Mouse (Mus musculus) embryonic facial prominence, embryonic 12.5 days (tissue): ENCODE data around the gene Kif23. TPM values are rescaled to one million over a fixed set of nuclear protein-coding genes. Genes with fewer than 3 reads are reported as not detected.

Source experiments
- ATAC-seq: fragments of 200-750 bp; cut with Nextera tagmentation; 2 replicates; pipeline ENCODE4 v1.8.0; 2017; ENCODE audit not compliant: insufficient number of reproducible peaks, insufficient read depth, low FRiP score, low TSS enrichment
- H3K27ac ChIP-seq: fragments of 300-500 bp; sonication (generic); 2 replicates; pipeline ENCODE4 v1.5.1; 2016; ENCODE audit warnings: mild to moderate bottlenecking
- H3K27me3 ChIP-seq: fragments of 300-500 bp; sonication (generic); 2 replicates; pipeline ENCODE4 v1.6.1; 2016; ENCODE audit warnings: mild to moderate bottlenecking, moderate library complexity
- H3K36me3 ChIP-seq: fragments of 300-500 bp; sonication (generic); 2 replicates; pipeline ENCODE4 v1.6.1; 2016; ENCODE audit warnings: mild to moderate bottlenecking
- H3K4me1 ChIP-seq: fragments of 300-500 bp; sonication (generic); 2 replicates; pipeline ENCODE4 v1.6.1; 2016
- H3K4me2 ChIP-seq: fragments of 300-500 bp; sonication (generic); replicated peaks from 2 replicates; pipeline ENCODE4 v1.6.1; 2016; ENCODE audit warnings: mild to moderate bottlenecking, moderate library complexity
- H3K4me3 ChIP-seq: fragments of 300-500 bp; sonication (generic); 2 replicates; pipeline ENCODE4 v1.5.1; 2016; ENCODE audit warnings: mild to moderate bottlenecking
- H3K9ac ChIP-seq: fragments of 300-500 bp; sonication (generic); 2 replicates; pipeline ENCODE4 v1.6.1; 2016; ENCODE audit warnings: mild to moderate bottlenecking, moderate library complexity
- H3K9me3 ChIP-seq: fragments of 300-500 bp; sonication (generic); 2 replicates; pipeline ENCODE4 v1.6.1; 2016; ENCODE audit warnings: mild to moderate bottlenecking, moderate library complexity
- WGBS: fragments of 180-500 bp; shearing (Covaris S2); methylation state at CpG from one replicate; pipeline ENCODE4 v1.1.7; 2016; 5-methylcytosine and 5-hydroxymethylcytosine counted together
- polyA plus RNA-seq: library from polyadenylated mRNA; unstranded; fragments of >200 nt; fragmentation: Nextera tagmentation; extraction: Ambion mirVana; gene quantifications from 2 replicates; pipeline ENCODE4 v1.2.1, GENCODE M21; 2016

Gene Kif23
- polyA plus RNA-seq: 110 and 112 TPM in 2 replicates

- peak within 1 kb of the TSS; percentile 84 for H3K27ac ChIP-seq
- 1% methylated on average over 37 of the region's 44 CpGs for WGBS
- peak within 1 kb of the TSS; percentile 72 for H3K9ac ChIP-seq
- peaks cover 6% of the 10 kb centered on the region; the same call in 1 of the 2 replicates for H3K36me3 ChIP-seq
- peak; percentile 86 for ATAC-seq
- H3K4me2 ChIP-seq: peak within 1 kb of the TSS; percentile 91
- peaks cover 15% of the 10 kb centered on the region; the same call in 1 of the 2 replicates for H3K4me1 ChIP-seq
- H3K4me3 ChIP-seq: peak within 1 kb of the TSS; percentile 81
- H3K27me3 ChIP-seq: no peaks in the 10 kb centered on the region
- H3K9me3 ChIP-seq: no peaks in the 10 kb centered on the region
These were observed at the start of gene Kif23 for GRCm38 (mm10) chr9:61946623-61947401. Gene Kif23 (minus strand): TSS chr9:61946774.

- Histone ChIP-seq H3K27me3 (no peaks in the 10 kb centered on the region), H3K36me3 (no peaks in the 10 kb centered on the region), H3K4me3 (no peak overlapping the region), H3K9ac (no peak overlapping the region), H3K9me3 (no peaks in the 10 kb centered on the region), H3K27ac (no peak overlapping the region), H3K4me2 (no peak overlapping the region), H3K4me1 (no peaks in the 10 kb centered on the region)
- no peak for ATAC-seq
- WGBS: 73% methylated on average over 4 of the region's 4 CpGs
These were observed 44.6 kb upstream of the Kif23 start for GRCm38 (mm10) chr9:61991158-61991557.

- no peak for ATAC-seq
- H3K9me3 ChIP-seq: no peaks in the 10 kb centered on the region
- H3K27me3 ChIP-seq: no peaks in the 10 kb centered on the region
- WGBS: 41% methylated on average over 3 of the region's 3 CpGs
- no peak overlapping the region for H3K9ac ChIP-seq
- no peak overlapping the region for H3K4me3 ChIP-seq
- H3K27ac ChIP-seq: no peak overlapping the region
- H3K36me3 ChIP-seq: no peaks in the 10 kb centered on the region
- no peaks in the 10 kb centered on the region for H3K4me1 ChIP-seq
- H3K4me2 ChIP-seq: no peak overlapping the region
These were observed 44.2 kb upstream of the Kif23 start for GRCm38 (mm10) chr9:61990738-61991137.

DNA sequence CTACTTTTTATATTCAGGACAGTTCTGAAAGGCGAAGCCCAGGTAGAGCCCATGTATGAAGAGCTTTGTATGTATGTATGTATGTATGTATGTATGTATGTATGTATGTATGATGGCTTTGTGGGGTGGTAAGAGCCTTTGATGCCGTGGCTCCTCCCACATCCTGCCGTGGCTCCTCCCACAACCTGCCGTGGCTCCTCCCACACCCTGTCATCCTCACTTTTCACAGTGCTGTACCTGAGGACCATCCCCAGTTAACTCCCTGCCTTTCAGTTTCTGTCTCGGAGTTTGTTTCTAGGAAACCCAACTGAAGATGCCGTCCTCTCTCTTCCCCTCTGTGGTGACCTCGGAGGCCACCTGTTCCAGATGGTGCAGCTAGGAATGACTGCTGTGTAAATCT, 39.5 kb upstream of the Kif23 start:
- 79% methylated on average over 7 of the region's 7 CpGs for WGBS
- Histone ChIP-seq H3K4me2 (no peak overlapping the region), H3K9me3 (no peaks in the 10 kb centered on the region), H3K27ac (no peak overlapping the region), H3K4me1 (no peaks in the 10 kb centered on the region), H3K9ac (no peak overlapping the region), H3K27me3 (no peaks in the 10 kb centered on the region), H3K4me3 (no peak overlapping the region), H3K36me3 (no peaks in the 10 kb centered on the region)
- ATAC-seq: no peak

- Histone ChIP-seq H3K9me3 (no peaks in the 10 kb centered on the region), H3K27me3 (no peaks in the 10 kb centered on the region), H3K36me3 (no peaks in the 10 kb centered on the region), H3K4me3 (no peak overlapping the region), H3K4me1 (no peaks in the 10 kb centered on the region), H3K4me2 (no peak overlapping the region), H3K9ac (no peak overlapping the region), H3K27ac (no peak overlapping the region)
- no peak for ATAC-seq
- 53% methylated on average over 11 of the region's 11 CpGs for WGBS
These were observed 38.7 kb upstream of the Kif23 start for GRCm38 (mm10) chr9:61985183-61985863.

GRCm38 (mm10) chr9:61982940-61983620, 36.5 kb upstream of the Kif23 start:
- WGBS: 85% methylated on average over 7 of the region's 7 CpGs
- ATAC-seq: no peak
- H3K4me1 ChIP-seq: no peaks in the 10 kb centered on the region
- no peak overlapping the region for H3K4me3 ChIP-seq
- H3K4me2 ChIP-seq: no peak overlapping the region
- H3K27me3 ChIP-seq: no peaks in the 10 kb centered on the region
- H3K36me3 ChIP-seq: no peaks in the 10 kb centered on the region
- 0 out of 2 replicates have a peak, but pooled peaks cover 3% of the 10 kb centered on the region for H3K9me3 ChIP-seq
- H3K9ac ChIP-seq: no peak overlapping the region
- H3K27ac ChIP-seq: no peak overlapping the region

DNA sequence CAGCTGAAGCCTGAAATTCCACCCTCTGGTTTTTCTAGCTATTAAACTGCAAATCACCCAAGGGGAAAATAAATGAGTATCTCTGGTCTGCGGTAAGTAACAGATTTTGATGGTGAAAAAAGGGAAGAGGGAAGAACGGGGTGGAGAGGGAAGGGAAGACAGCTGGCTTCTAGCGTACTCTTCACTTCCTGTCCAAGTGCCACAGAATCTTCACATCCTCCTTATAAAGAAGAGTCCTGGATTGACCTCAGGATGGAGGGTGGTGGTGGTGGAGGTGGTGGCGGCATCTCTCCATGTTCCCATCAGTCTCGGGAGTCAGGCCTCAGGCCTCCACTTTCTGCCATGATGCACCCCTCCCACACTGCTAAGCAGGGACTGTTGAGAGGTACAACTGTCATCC, 35.3 kb upstream of the Kif23 start:
- ATAC-seq: no peak
- H3K4me1 ChIP-seq: no peaks in the 10 kb centered on the region
- H3K27ac ChIP-seq: no peak overlapping the region
- no peak overlapping the region for H3K4me2 ChIP-seq
- H3K36me3 ChIP-seq: no peaks in the 10 kb centered on the region
- H3K27me3 ChIP-seq: no peaks in the 10 kb centered on the region
- H3K4me3 ChIP-seq: no peak overlapping the region
- 0 out of 2 replicates have a peak, but pooled peaks cover 3% of the 10 kb centered on the region for H3K9me3 ChIP-seq
- no peak overlapping the region for H3K9ac ChIP-seq
- 76% methylated on average over 5 of the region's 5 CpGs for WGBS

DNA sequence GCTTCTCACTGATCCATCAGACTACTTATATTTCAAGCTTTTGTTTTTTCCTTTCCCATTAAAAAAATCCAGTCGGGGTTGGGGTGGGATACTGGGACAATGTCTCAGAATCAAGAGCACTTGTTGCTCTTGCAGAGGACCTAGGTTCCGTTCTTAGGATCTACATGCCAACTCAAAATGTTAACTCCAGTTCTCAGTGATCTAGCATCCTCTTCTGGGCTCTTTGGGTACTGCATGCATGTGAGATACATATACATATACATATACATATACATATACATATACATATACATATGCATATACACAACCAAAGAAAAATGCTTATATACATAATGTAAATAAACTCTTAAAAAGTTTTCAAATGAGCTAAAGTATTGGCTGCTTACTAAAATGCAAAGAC, 33.4 kb upstream of the Kif23 start:
- H3K9me3 ChIP-seq: 0 out of 2 replicates have a peak, but pooled peaks cover 3% of the 10 kb centered on the region
- no peak overlapping the region for H3K4me3 ChIP-seq
- no peak for ATAC-seq
- H3K27me3 ChIP-seq: no peaks in the 10 kb centered on the region
- H3K27ac ChIP-seq: no peak overlapping the region
- no peaks in the 10 kb centered on the region for H3K36me3 ChIP-seq
- WGBS: 91% methylated on average over 2 of the region's 2 CpGs
- H3K4me2 ChIP-seq: no peak overlapping the region
- H3K9ac ChIP-seq: no peak overlapping the region
- H3K4me1 ChIP-seq: no peaks in the 10 kb centered on the region

- H3K27me3 ChIP-seq: no peaks in the 10 kb centered on the region
- no peak overlapping the region for H3K4me2 ChIP-seq
- no peaks in the 10 kb centered on the region for H3K4me1 ChIP-seq
- 0 out of 2 replicates have a peak, but pooled peaks cover 3% of the 10 kb centered on the region for H3K9me3 ChIP-seq
- no peak overlapping the region for H3K4me3 ChIP-seq
- H3K27ac ChIP-seq: no peak overlapping the region
- ATAC-seq: no peak
- no peak overlapping the region for H3K9ac ChIP-seq
- WGBS: 86% methylated on average over 13 of the region's 13 CpGs
- H3K36me3 ChIP-seq: no peaks in the 10 kb centered on the region
These were observed 30.8 kb upstream of the Kif23 start for GRCm38 (mm10) chr9:61977258-61977945.

DNA sequence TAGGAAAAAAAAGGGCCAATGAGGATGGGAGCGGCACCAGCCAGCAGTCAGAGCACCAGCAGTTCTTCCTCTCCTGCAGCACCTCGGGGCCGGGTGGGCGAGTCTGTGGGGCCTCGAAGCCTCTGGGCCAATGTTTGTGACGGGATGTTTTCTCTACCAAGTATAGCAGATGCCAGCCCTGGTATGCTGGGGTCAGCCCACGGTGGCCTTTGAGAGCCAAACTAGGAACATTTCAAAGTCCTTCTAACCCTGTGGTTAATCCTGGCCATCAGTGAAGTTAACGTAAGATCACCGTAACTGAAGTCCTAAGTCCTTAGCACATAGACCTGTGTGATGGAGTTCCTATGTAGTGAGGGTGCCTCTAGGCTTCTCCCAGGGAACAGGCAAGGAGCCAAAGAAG, 25.5 kb upstream of the Kif23 start:
- Histone ChIP-seq H3K36me3 (no peaks in the 10 kb centered on the region), H3K9ac (no peak overlapping the region), H3K4me1 (no peaks in the 10 kb centered on the region), H3K27ac (no peak overlapping the region), H3K9me3 (no peaks in the 10 kb centered on the region), H3K4me2 (no peak overlapping the region), H3K27me3 (no peaks in the 10 kb centered on the region), H3K4me3 (no peak overlapping the region)
- ATAC-seq: no peak
- WGBS: 47% methylated on average over 9 of the region's 9 CpGs

- Histone ChIP-seq H3K4me2 (no peak overlapping the region), H3K9me3 (no peaks in the 10 kb centered on the region), H3K9ac (no peak overlapping the region), H3K4me3 (no peak overlapping the region), H3K27me3 (no peaks in the 10 kb centered on the region), H3K27ac (no peak overlapping the region), H3K4me1 (no peaks in the 10 kb centered on the region), H3K36me3 (no peaks in the 10 kb centered on the region)
- no peak for ATAC-seq
- WGBS: 67% methylated on average over 3 of the region's 3 CpGs
These were observed 24.5 kb upstream of the Kif23 start for GRCm38 (mm10) chr9:61971045-61971444.
